Mouse (Mus musculus) spleen, postnatal 10 days (tissue): ENCODE results near the gene Adamtsl1.

Experiments used
- DNase-seq, 2 experiments: peaks; one replicate each; pipeline ENCODE4 v3.0.0; 2021 to 2022; ENCODE audit warnings: low spot score in 2 of 2

The Adamtsl1 gene

DNA sequence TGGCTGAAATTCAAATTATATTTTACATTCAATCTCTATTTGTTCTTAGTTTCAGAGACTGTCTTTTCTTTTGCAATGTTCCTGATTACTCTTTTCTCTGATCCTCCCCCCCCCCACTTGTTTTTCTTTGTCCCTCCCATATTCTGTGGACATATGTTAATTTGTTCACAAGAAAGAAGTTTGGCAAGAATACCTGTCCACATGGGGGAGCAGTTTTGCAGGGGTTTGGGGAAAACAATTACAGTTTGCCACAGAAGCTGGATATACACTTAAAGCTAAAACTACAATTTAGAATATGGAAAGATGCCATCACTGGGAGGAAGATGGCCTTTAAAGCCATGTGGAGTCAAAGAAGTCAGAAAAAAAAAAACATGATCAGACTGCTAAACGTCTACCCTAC lies 532.9 kb downstream of the Adamtsl1 start:
- no peak for DNase-seq

DNA sequence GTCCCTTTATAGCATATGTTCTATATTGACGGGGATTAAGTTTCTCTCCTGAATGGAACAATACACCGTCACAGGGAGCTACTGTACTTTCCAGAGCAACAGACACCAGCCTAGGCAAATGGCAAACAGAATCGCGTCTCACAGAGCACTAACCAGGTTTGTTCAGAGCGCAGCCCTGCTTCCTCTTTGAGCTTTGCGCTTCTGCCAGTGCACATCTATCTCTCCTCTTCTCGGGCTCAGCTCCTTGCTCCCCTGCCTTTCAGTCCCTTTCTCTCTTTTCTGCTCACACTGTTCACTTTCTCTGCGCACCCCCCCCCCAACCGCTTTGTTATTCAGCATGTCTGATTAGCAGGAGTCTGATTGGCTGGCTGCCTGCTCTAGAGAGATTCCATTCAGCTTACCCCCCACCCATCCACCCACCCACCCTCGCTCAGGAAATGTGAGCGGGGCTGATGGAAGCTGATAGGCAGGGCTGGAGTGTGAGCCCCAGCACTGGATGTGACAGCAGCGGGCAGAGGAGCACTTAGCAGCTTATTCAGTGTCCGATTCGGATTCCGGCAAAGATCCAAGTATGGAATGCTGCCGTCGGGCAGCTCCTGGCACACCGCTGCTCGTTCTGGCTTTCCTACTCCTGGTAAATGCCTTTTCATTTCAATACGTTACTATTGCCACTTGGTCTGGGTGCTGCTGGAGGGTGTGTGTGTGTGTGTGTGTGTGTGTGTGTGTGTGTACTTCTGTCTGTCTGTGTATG lies 539.7 kb downstream of the Adamtsl1 start:
- no peak for DNase-seq

DNA sequence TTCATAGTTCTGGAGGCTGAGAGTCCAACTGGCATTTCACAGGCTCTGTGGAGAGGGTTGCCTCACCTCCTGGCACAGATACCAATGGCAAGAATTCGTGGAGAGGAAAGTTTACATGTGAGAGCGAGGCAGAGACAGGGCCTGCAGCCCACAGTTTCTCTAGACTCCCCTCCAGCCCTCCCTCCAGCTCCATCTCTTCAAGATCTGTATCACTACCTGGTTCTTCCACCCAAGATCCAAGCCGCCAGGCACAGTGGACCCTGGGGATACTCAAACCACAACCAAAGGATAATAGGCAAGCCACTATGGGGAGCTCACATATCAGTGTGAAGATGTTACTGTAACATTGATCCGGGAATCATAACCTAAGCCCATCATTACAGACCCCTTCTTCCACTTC lies 546.6 kb downstream of the Adamtsl1 start:
- DNase-seq: no peak

DNA sequence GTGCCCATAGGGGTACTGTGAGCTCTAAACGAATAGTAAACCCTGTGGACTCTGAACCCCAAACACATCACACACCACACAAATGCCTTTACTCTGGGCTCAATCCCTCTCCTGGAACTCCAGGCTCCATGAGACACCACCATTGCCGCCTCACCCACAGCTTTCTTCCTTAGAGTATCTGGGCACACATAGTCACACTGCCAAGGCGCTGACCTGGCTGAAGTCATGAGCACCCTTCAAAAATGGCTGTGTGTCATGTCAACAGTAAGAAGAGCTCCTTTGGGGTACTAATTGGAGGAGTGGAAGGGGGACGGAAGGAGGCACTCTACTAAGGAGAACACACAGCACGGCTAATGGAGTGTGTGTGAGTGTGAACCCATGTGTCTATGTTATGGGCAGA lies 554.4 kb downstream of the Adamtsl1 start:
- no peak for DNase-seq

DNA sequence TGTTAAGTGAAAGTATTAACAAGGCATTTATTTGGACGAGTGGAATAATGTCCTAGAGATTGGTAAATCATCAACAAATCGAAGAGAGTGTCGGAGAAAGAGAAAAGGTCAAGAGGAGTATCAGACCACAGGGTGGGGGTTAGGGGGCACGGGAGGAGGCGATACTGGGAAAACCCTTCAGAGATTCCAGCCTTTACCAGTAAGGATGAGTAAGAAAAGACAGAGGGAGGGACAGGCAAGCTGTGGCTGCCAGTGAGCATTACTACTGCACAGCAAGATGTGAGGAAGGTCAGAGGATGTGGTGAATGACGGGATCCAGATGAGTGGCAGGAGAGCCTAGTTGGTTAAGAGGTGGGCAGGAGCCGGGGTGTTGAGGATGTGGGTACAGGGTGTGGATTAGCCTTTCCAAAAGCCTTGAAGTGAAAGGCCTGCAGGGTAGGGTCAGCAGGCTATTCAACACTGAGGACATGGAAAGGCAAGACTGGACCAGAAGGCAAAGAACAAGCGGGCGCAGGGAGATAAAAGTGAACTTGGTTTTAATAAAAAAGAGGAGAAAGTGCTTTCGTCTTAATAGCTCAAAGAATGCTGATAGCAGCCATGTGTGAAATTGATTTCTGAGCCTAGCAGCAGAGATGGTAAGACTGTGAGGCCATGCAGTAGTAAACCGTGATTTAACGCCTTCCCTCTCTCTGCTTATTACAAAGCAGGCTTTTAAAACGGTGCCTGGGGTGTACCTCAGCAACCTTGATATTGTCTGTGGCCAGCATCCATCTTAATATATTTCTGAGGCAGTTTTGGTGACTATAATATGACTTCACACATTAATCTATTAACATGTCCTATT lies 555.1 kb downstream of the Adamtsl1 start:
- no peak for DNase-seq

DNA sequence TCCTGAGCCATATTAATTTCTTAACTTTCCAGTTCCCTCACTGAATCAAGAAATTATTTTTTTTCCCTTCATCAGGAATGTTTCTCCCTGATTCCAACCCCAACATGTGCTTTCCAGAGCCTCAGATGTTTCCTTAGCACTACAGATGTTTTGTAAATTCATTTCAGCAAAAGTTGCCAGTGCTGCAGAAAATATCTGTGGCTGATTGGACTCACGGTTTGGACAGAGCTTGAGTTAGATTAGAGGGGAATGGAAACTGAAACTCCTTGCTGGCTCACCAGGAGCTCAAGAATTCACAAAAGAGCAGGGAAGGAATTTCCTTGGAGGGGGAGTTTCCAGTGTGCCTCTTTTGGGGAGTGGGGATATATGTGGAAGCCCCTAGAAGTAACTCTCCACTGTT lies 560.9 kb downstream of the Adamtsl1 start:
- DNase-seq: no peak

DNA sequence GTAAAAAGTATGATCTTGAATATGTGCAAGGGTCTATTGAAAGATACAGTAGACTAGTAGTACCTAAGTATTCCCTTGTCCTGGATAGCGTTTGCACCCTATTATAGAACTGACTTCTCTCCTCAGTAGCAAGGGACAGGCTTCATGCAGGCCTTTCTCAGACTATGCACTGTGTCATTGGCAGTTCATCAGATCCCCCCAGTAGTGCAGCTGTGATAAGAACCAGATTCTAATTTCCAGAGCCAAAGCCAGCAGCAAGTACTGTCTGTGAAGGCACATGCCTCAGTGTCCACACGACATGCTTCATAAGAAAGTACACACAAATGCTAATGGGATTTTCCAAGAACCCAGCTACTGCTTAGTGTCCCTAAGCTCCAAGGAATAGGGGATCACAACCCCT lies 563.4 kb downstream of the Adamtsl1 start:
- DNase-seq: no peak

DNA sequence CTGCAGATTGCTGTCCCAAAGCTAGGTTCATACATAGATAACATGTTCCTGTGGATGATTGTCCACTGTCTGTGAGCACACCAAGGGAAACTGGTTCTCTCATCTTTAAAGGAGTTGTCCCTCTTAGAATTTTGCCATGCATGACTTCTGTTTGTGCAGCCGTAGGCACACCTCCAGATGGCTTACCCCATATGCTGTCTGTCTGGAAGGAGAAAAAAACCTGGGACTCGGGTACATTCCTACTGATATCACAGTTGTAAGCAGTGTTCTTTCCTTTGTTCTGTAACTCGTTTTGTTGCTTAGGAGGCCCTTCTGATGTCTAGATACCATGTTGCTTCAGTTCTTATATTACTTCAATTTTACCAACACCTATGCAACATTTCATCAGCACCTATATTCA lies 563.9 kb downstream of the Adamtsl1 start:
- DNase-seq: no peak

DNA sequence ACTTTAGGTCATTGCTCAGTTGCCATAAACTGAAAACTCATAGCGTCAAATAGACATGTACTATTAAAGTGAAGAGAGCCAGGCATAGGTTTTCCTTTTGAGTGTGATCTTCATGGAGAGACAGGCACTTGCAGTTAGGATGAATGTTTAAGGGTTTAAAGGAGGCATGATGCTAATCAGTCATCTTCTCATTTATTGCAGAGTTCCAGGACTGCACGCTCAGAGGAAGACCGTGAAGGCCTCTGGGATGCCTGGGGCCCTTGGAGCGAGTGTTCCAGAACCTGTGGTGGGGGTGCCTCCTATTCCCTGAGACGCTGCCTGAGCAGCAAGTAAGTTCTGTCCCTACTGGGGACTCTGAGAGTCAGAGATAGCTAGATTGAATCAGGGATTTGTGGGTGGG lies 573.5 kb downstream of the Adamtsl1 start:
- DNase-seq: no peak

DNA sequence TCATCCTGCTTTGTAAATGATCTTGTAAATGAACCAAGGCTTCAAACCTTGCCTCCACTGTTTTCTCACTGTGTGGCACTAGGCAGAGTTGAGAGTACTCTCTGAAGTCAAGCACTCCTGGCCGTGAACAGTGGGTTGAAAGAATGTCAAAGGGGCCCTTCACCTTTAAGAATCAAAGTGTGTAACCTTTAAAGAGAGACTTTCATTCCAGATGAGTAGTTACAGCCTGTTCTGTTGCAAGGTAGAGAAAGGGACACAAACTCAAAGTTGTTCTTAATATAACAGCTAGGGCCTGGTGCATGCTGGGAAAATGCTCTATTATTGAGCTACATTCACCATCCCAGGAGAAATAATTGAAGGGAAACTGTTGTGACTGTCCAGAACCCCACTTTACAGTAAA lies 589.2 kb downstream of the Adamtsl1 start:
- DNase-seq: no peak

DNA sequence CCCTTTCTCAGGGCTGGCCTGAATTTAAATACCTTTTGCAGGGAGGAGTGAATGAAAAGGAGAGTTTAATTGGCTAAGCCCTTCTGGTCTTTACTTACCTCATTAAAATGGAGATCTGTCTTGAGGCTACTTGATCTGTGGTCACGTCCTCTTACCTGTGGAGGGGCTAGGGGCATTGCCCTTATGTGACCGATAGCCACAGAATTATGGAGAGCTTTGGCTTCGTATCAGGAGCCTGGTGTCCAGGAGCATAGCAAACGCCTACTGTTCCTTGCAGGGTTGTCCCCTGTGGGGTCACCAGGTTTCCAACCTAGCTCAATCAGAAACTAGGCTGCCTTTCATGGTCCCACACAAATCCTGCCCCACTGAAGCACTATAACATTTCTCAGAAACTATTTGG lies 594.4 kb downstream of the Adamtsl1 start:
- no peak for DNase-seq

DNA sequence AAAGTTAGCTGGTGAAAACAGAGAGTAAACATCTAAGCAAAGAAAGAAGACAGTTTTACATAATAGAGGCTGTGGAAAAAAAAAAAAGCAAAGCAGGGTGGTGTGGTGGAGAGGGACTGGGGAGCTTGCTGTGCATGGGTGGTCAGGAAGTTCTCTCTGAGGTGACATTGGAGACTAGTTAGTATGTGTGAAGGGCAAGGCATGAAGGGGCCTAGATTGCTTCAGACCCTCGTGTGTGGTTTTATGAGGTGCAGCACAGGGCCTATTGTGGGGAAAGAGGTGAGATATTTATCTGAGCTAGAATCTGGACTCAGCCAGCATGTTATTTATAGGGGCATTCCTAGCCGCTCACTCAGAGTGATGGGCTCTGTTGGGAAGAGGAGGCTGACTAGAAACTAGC lies 605.1 kb downstream of the Adamtsl1 start:
- no peak for DNase-seq

DNA sequence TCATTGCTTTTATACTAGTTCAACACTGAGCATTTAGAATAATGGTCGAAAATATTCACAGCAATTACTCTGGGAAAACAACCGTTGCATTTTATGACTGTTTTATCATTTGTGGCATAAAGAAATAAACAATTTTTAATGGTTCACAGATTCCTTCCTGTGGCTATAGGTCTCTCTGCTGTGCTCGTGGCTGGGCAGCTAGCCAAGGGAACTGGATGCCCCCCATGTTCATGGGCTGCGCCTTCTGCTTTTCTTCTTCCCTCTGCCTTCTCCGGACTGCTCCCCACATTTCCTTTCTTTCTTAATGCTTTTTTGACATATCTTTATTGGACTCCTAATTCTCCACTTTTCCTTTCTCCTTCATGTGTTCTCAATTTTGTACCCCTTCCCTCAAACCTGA lies 608.5 kb downstream of the Adamtsl1 start:
- no peak for DNase-seq

DNA sequence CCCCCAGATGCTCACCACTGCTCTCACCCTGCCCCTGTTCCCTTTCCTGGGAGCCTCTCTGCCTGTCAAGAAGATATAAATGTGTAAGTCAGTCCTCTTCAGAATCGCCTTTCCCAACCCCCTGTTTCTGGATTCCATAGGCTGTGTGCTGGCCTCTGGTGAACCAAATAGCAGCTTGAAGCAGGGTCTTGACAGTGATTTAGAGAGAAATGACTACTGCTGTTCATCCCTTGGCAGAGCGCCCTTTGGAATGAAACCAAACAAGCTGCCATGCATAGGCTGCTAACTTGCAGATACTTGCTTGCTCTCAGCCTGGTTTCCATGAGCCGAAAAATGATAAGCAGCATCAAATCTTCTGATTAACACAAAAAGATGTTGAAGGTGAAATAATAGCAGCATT lies 610.4 kb downstream of the Adamtsl1 start:
- no peak for DNase-seq

DNA sequence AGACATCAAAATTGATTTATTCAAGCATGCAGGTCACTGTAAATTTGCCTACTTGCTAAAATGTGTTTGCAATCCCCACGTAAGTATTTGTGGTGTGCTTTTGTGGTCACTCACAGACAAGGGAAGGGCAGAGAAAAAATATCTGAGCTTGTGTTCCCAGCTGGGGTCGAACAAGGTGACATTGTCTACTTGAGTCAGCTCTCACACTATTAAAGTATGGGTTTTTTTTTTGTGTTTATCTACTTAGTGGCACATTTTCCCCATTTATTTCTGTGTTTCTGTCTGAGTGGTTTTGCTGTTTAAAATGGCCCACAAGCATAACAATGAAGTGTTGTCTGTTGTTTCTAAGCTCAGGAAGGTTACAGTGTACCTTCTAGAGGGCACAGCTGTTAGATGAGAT lies 612.7 kb downstream of the Adamtsl1 start:
- no peak for DNase-seq

DNA sequence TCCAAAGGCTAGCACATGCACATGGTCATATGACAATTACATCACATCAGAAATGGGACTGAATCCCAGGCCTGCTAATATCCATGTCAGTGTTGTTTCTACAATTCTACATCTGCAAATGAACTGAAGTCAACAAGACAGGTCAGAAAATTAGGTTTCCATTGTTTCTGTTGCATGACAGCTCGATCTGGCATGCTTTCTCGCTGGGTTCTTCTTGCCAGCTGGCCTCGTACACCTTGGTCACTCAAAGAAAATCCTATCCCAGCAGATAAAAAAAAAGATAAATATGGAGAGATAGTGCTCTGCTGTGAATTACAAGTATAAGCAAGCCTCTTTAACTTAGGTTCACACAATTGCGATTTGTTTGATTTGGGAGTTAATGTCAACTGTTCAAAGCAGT lies 644.6 kb downstream of the Adamtsl1 start:
- no peak for DNase-seq

DNA sequence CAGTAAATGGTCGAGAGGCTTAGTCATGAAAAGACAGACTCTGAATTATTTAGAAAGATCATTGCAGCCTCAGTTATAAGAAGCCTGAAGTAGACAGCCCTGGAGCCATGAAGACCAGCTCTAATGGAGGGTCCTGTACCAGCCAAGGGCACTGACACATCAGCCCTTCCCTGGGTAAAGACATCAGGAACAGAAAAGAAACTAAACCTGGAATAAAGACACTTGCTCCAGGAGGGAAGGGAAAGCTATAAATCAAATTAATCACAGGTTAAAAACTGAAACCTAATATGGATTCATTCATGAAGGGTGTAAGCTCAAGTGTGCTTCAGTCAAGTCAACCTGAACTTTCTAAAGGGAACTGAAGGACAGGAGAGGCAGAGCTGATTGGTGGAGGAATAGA lies 645.4 kb downstream of the Adamtsl1 start:
- DNase-seq: no peak

DNA sequence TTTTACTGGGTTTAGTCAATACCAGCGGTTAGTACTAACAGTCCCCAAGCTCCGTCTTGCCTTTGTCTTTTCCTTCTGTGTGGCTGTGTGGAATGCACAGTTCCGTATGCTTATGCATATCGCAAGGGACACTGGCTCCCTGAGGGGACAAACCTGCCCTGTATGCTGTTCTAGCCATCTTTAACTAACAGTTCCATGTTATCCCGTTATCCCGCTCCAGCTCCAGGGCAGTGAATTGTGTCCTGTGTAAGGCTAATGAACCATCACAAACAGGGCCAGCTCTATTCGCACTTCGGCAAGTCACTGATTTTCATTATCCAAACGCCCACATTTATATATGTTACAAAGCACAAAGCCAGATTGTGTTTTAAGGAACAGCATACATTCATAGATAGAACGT lies 656.8 kb downstream of the Adamtsl1 start:
- no peak for DNase-seq

DNA sequence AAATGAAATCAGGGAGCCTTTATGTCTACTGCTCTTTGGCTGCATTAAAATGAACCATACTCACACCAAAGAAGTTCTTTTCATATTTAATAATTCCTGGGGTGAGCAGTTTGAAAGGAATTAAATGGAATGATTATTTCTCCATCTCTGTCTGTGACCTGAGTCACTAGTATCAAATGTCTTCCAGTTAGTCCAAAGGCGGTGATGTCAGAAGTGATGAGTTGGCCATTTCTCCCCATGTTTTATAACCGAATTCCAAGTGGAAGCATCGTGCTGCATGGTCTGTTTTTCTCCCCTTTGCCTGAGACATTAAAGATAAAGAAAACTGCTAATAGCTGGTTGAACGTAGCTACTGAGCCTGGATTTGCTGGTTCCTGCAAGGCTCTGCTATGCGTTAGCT lies 657.5 kb downstream of the Adamtsl1 start:
- DNase-seq: no peak

DNA sequence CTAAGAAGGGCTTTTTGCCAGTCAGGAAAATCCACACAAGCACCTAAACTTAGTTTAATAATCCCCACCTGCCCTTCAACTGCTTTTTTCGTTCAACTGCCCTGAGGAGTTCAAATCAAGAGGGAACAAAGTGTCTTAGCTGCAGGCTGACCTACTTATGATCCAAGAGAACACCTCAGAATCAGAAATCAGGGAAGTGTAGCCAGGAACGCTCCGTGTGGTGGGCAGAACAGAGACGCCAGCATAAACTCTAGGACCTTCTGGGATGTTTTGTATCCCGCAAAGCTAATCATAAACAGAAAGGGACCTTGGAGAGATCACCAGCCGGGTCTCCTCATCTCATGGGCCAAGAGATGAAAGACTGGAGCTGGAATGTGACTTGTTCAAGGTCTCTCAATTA lies 663.5 kb downstream of the Adamtsl1 start:
- DNase-seq: no peak

DNA sequence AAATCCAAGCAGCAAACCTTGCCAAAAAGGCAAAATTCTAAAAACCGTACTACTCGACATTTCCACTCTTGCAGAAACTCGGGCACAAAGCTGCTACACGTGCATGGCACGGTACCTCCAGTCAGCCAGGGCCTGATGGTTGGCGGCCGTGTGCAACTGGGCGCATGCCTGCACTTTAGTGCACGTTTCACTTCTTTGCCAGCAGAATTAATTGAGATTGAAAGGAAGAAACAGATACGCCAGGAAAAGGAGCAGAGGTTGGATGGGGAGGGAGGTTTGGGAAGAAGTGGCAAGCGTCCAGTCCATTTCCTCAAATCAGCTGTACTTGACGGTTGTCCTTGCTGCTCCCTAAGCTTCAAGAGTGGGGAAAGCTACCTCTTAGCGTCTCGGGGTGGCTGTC lies 664.1 kb downstream of the Adamtsl1 start:
- no peak for DNase-seq

DNA sequence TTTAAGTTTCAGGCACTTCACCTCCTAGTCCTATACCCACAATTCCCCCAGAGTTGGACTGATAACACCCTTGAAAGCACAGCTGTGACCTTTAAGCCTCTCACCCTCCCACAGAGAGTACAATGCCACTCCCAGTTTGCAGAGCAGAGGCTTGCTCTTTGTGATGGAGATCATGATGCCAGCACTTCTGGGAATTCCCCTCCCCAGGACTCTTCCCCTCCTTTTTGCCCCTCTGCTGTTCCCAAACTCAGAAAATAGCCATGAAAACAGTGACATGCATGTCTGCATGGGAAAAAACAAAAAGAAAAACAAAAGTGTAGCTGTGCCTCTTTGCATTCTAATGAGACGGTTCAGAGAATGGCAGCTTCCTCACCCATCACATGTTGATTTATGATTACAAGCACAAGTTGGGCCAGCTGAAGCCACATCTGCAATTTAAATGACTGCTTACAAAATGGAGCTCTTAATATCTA lies 669.8 kb downstream of the Adamtsl1 start:
- no peak for DNase-seq

DNA sequence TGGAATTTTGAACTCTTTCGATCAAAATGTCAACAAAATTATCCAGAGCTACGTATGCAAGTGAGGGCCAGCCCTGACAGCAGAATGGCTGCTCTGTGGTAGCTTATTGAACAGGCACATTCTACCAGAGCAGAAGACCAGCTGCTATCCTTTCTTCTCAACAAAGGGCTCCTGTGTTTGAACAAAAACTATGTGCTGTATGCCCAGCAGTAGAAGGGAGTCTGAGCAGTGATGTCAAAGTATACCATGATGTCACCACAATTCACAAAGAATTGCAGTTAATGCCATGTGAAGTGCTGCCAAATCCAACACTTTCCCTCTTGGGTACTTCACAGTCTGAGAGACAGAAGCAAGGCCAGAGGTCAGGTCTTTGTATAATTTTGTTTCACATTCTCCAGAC lies 675.9 kb downstream of the Adamtsl1 start:
- DNase-seq: no peak
